Mouse (Mus musculus): ENCODE results near the gene Clpb.

GRCm38 (mm10) chr7:101683976-101684630 is 20.7 kb downstream of the Clpb start:
- TF ChIP-seq POLR2A (IDR thresholded peaks at IDR 0.05; ENCODE audit: low read depth, low read length) (no peak), CTCF (IDR thresholded peaks at IDR 0.05; ENCODE audit: extremely low read depth, insufficient read length, insufficient replicate concordance, low read depth, low read length) (no peak)
